Mouse (Mus musculus): Measurements from ENCODE around the gene Pde6h.

DNA sequence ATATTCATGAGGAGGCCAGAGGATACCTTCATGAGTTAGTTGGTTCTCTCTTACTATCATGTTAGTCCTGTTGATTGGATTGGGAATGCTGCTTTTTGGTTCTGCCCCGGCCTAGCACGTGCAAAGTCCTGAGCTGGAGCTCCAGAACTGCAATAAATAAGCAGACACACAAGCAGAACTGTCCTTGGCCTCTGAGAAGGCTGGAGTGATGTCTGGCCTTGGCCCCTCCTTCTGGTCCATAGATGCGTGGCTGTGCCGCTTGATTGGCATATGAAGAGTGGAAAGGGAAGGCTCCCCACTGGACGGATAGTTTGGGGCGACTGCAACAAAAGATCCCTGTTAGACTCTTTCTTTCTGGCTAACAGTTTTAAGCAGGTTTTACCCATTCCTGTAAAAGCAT is 34.6 kb upstream of the Pde6h start:
- TF ChIP-seq CTCF (IDR thresholded peaks at IDR 0.05; ENCODE audit: low read depth, low read length): no peak
- TF ChIP-seq POLR2A (IDR thresholded peaks at IDR 0.05; ENCODE audit: extremely low read depth, insufficient read depth, low read length): no peak

Data from liver, adult 2 months (tissue).